Mouse (Mus musculus): ENCODE measurements around the gene 7420426K07Rik. TPM values are rescaled to one million over a fixed set of nuclear protein-coding genes. Genes with fewer than 3 reads are reported as not detected.

Gene 7420426K07Rik
- not detected for polyA plus RNA-seq (2017; shearing (Covaris generic))

GRCm38 (mm10) chr9:98902819-98903218, at the start of gene 7420426K07Rik:
Gene 7420426K07Rik (plus strand): TSS chr9:98903119.

GRCm38 (mm10) chr9:98856210-98856609, 46.7 kb upstream of the 7420426K07Rik start, which contains the start of gene Prr23a2:
Gene Prr23a2 (plus strand): TSS chr9:98856494.

GRCm38 (mm10) chr9:98864571-98864970, 38.3 kb upstream of the 7420426K07Rik start, which contains the start of gene Prr23a3:
Gene Prr23a3 (plus strand): TSS chr9:98864767.

Other genes with a start within 250 kb of the 7420426K07Rik start
- gene Prr23a1, start 60.6 kb upstream of the 7420426K07Rik start, polyA plus RNA-seq (2017; shearing (Covaris generic)) = not detected
- gene Prr23a2, start 46.6 kb upstream of the 7420426K07Rik start, polyA plus RNA-seq (2017; shearing (Covaris generic)) = not detected
- not detected for gene Prr23a3, start 38.4 kb upstream of the 7420426K07Rik start, polyA plus RNA-seq (2017; shearing (Covaris generic))
- gene Foxl2, start 52.2 kb downstream of the 7420426K07Rik start, polyA plus RNA-seq (2017; shearing (Covaris generic)) = not detected
- gene Faim, start 83.3 kb downstream of the 7420426K07Rik start, polyA plus RNA-seq (2017; shearing (Covaris generic)) = 51.2 TPM
- 0.37 TPM for gene Gm1123, start 132.6 kb downstream of the 7420426K07Rik start, polyA plus RNA-seq (2017; shearing (Covaris generic))
- 13.8 TPM for gene Pik3cb, start 237.5 kb downstream of the 7420426K07Rik start, polyA plus RNA-seq (2017; shearing (Covaris generic))